12 mouse cellular contexts compared by ENCODE assay signal in genomic region chr4:131876836-131877235, GRCm38 (mm10). TPM values are rescaled to one million over a fixed set of nuclear protein-coding genes. Genes with fewer than 3 reads are reported as not detected.
DNase-seq lines count a peak whose midpoint lies in the region; ATAC-seq and TF ChIP-seq lines count a peak whose summit lies in the region.
"Had no signal": no experiment of that assay in that cellular context is flagged by ENCODE, and none has a peak within 500 bp of the region (broad histone marks: within the 10 kb centered on the region; RNA-seq: fewer than 3 reads in every experiment).

No protein-coding gene starts in this region.

- no peaks in the 10 kb centered on the region for H3K27me3 ChIP-seq in lung, embryonic 15.5 days
- H3K27me3 ChIP-seq in hindbrain, embryonic 16.5 days (replicated peaks; ENCODE audit: control insufficient read depth, insufficient read depth, low read length): no peaks in the 10 kb centered on the region
- H3K27me3 ChIP-seq in neural tube, embryonic 13.5 days: no peaks in the 10 kb centered on the region
- H3K27me3 ChIP-seq: liver, embryonic 15.5 days had no signal

- intact Hi-C loops in gastrocnemius, adult 2 months (cut with DNase I): no loop called here

- no peaks in the 10 kb centered on the region for H3K36me3 ChIP-seq in lung, embryonic 15.5 days
- H3K36me3 ChIP-seq in hindbrain, embryonic 16.5 days (ENCODE audit: control insufficient read depth, insufficient read depth, low read length): no peaks in the 10 kb centered on the region
- no peaks in the 10 kb centered on the region for H3K36me3 ChIP-seq in neural tube, embryonic 13.5 days
- H3K36me3 ChIP-seq: liver, embryonic 15.5 days had no signal

- H3K4me2 ChIP-seq in lung, embryonic 15.5 days: peak overlapping the region; percentile 33
- H3K4me2 ChIP-seq in hindbrain, embryonic 16.5 days (ENCODE audit: low read length): peak overlapping the region; percentile 34
- peak overlapping the region; percentile 99 for H3K4me2 ChIP-seq in neural tube, embryonic 13.5 days

- no peak overlapping the region for H3K9ac ChIP-seq in lung, embryonic 15.5 days
- H3K9ac ChIP-seq in hindbrain, embryonic 16.5 days (ENCODE audit: low read depth, low read length): no peak overlapping the region
- H3K9ac ChIP-seq in neural tube, embryonic 13.5 days: 0 out of 2 replicates have a peak overlapping the region, but pooled peaks have one; percentile 3
- H3K9ac ChIP-seq: liver, embryonic 15.5 days had no signal

- peaks cover 62% of the 10 kb centered on the region for H3K4me1 ChIP-seq in lung, embryonic 15.5 days
- H3K4me1 ChIP-seq in hindbrain, embryonic 16.5 days (ENCODE audit: control insufficient read depth, insufficient read depth, low read depth, low read length): peaks cover 29% of the 10 kb centered on the region
- peaks cover 72% of the 10 kb centered on the region for H3K4me1 ChIP-seq in neural tube, embryonic 13.5 days (replicated peaks)

- no peak for ATAC-seq in lung, embryonic 15.5 days (ENCODE audit: borderline replicate concordance, extremely low read depth, low FRiP score, low TSS enrichment)
- no peak for ATAC-seq in hindbrain, embryonic 16.5 days
- no peak for ATAC-seq in neural tube, embryonic 13.5 days (ENCODE audit: low read depth)
- no peak for ATAC-seq in megakaryocyte-erythroid progenitor cell, adult 5-6 weeks (replicated peaks; ENCODE audit: low FRiP score, low TSS enrichment, poor library complexity, severe bottlenecking)

- WGBS in lung, embryonic 15.5 days: 32% methylated on average over 2 of the region's 2 CpGs
- 57% methylated on average over 2 of the region's 2 CpGs for WGBS in hindbrain, embryonic 16.5 days
- WGBS in neural tube, embryonic 13.5 days: 67% methylated on average over 2 of the region's 2 CpGs

- peak overlapping the region; percentile 13; the same call in 1 of the 2 replicates for H3K4me3 ChIP-seq in gastrocnemius, adult 2 months
- H3K4me3 ChIP-seq in lung, embryonic 15.5 days: no peak overlapping the region
- no peak overlapping the region for H3K4me3 ChIP-seq in hindbrain, embryonic 16.5 days (ENCODE audit: low read length)
- H3K4me3 ChIP-seq in neural tube, embryonic 13.5 days: no peak overlapping the region; the same call in 1 of the 2 replicates

- TF ChIP-seq CTCF in gastrocnemius, adult 2 months (IDR thresholded peaks at IDR 0.05): no peak

- no peak for DNase-seq in gastrocnemius, adult 2 months
- DNase-seq in gastrocnemius, postnatal 25 days: no peak
- no peak for DNase-seq in lung, postnatal 4 days
- DNase-seq in right cerebral cortex, adult 2 months (ENCODE audit: low spot score in 2 of 2): no peak
- DNase-seq: gastrocnemius, postnatal 14 days; kidney, postnatal 14 days had no signal

- H3K27ac ChIP-seq in gastrocnemius, adult 2 months: peak overlapping the region; percentile 10; the same call in 1 of the 2 replicates
- no peak overlapping the region for H3K27ac ChIP-seq in lung, embryonic 15.5 days
- H3K27ac ChIP-seq in hindbrain, embryonic 16.5 days (ENCODE audit: low read depth, low read length): no peak overlapping the region
- no peak overlapping the region for H3K27ac ChIP-seq in neural tube, embryonic 13.5 days (replicated peaks)
- H3K27ac ChIP-seq: liver, embryonic 15.5 days had no signal

- H3K9me3 ChIP-seq in lung, embryonic 15.5 days: no peaks in the 10 kb centered on the region
- H3K9me3 ChIP-seq in hindbrain, embryonic 16.5 days (ENCODE audit: control insufficient read depth, low read length): no peaks in the 10 kb centered on the region
- no peaks in the 10 kb centered on the region for H3K9me3 ChIP-seq in neural tube, embryonic 13.5 days
- H3K9me3 ChIP-seq: liver, embryonic 15.5 days had no signal

RNA-seq across cellular contexts. Expression of gene Srsf4, which starts 3.4 kb away (rescaled TPM):
- total RNA-seq in gastrocnemius, adult 2 months (2021): 10 to 100 TPM; 32.0 to 33.8 TPM
- 10 to 100 TPM; 27.4 to 30.6 TPM for total RNA-seq in gastrocnemius, postnatal 25 days (2021)
- 117 and 119 TPM in 2 replicates for polyA plus RNA-seq in lung, embryonic 15.5 days (2015; fragmentation: Nextera tagmentation; extraction: Ambion mirVana)
- 86.6 and 94.4 TPM in 2 replicates for polyA plus RNA-seq in hindbrain, embryonic 16.5 days (2015; fragmentation: Nextera tagmentation; extraction: Ambion mirVana)
- polyA plus RNA-seq in neural tube, embryonic 13.5 days (2015; fragmentation: Nextera tagmentation; extraction: Ambion mirVana): 109 and 135 TPM in 2 replicates
- 74.7 and 95.5 TPM in 2 replicates for total RNA-seq in megakaryocyte-erythroid progenitor cell, adult 5-6 weeks (2014; fragmentation: Nextera tagmentation)
- total RNA-seq in megakaryocyte-erythroid progenitor cell, adult 5-6 weeks (2017): 89.4 and 114 TPM in 2 replicates

RNA-seq across cellular contexts. Expression of gene Mecr, which starts 33.6 kb away (rescaled TPM):
- 10 to 100 TPM; 16.3 to 25.4 TPM for total RNA-seq in gastrocnemius, adult 2 months (2021)
- total RNA-seq in gastrocnemius, postnatal 25 days (2021): 10 to 100 TPM; 24.0 to 24.6 TPM
- 45.9 and 47.6 TPM in 2 replicates for polyA plus RNA-seq in lung, embryonic 15.5 days (2015; fragmentation: Nextera tagmentation; extraction: Ambion mirVana)
- 36.3 and 41.1 TPM in 2 replicates for polyA plus RNA-seq in hindbrain, embryonic 16.5 days (2015; fragmentation: Nextera tagmentation; extraction: Ambion mirVana)
- polyA plus RNA-seq in neural tube, embryonic 13.5 days (2015; fragmentation: Nextera tagmentation; extraction: Ambion mirVana): 35.6 and 36.1 TPM in 2 replicates
- total RNA-seq in megakaryocyte-erythroid progenitor cell, adult 5-6 weeks (2014; fragmentation: Nextera tagmentation): 77.8 and 78.9 TPM in 2 replicates
- total RNA-seq in megakaryocyte-erythroid progenitor cell, adult 5-6 weeks (2017): 25.5 and 63.1 TPM in 2 replicates

RNA-seq across cellular contexts. Expression of gene Ptpru, which starts 38.7 kb away (rescaled TPM):
- total RNA-seq in gastrocnemius, adult 2 months (2021): 1 to 10 TPM; 1.7 to 2.6 TPM
- total RNA-seq in gastrocnemius, postnatal 25 days (2021): 1 to 10 TPM in 1 of 2 experiments, under 1 TPM in 1; 0.69 to 1.4 TPM
- polyA plus RNA-seq in lung, embryonic 15.5 days (2015; fragmentation: Nextera tagmentation; extraction: Ambion mirVana): 11.7 and 15.9 TPM in 2 replicates
- 25.0 and 25.2 TPM in 2 replicates for polyA plus RNA-seq in hindbrain, embryonic 16.5 days (2015; fragmentation: Nextera tagmentation; extraction: Ambion mirVana)
- 9.9 and 10.8 TPM in 2 replicates for polyA plus RNA-seq in neural tube, embryonic 13.5 days (2015; fragmentation: Nextera tagmentation; extraction: Ambion mirVana)
- total RNA-seq in megakaryocyte-erythroid progenitor cell, adult 5-6 weeks (2014; fragmentation: Nextera tagmentation): not detected in 2 replicates
- not detected in 2 replicates for total RNA-seq in megakaryocyte-erythroid progenitor cell, adult 5-6 weeks (2017)

RNA-seq across cellular contexts. Expression of gene Tmem200b, which starts 44.7 kb away (rescaled TPM):
- total RNA-seq in gastrocnemius, adult 2 months (2021): 1 to 10 TPM; 1.2 to 4.0 TPM
- 1 to 10 TPM; 2.7 to 3.0 TPM for total RNA-seq in gastrocnemius, postnatal 25 days (2021)
- 1.1 and 1.2 TPM in 2 replicates for polyA plus RNA-seq in lung, embryonic 15.5 days (2015; fragmentation: Nextera tagmentation; extraction: Ambion mirVana)
- 0.34 TPM in 1 of 2 replicates, not detected in the other for polyA plus RNA-seq in hindbrain, embryonic 16.5 days (2015; fragmentation: Nextera tagmentation; extraction: Ambion mirVana)
- 0.14 and 0.29 TPM in 2 replicates for polyA plus RNA-seq in neural tube, embryonic 13.5 days (2015; fragmentation: Nextera tagmentation; extraction: Ambion mirVana)
- not detected in 2 replicates for total RNA-seq in megakaryocyte-erythroid progenitor cell, adult 5-6 weeks (2014; fragmentation: Nextera tagmentation)
- 0.80 TPM in 1 of 2 replicates, not detected in the other for total RNA-seq in megakaryocyte-erythroid progenitor cell, adult 5-6 weeks (2017)
- total RNA-seq: common myeloid progenitor, adult 5-6 weeks had no signal

Comparison
In these comparisons a context has a peak if more than half of its experiments do, and no peak if none do; other contexts are left out.
1. H3K4me2 ChIP-seq: peak in every context shown above with its lines; median percentile 99 in neural tube, embryonic 13.5 days; 34 in hindbrain, embryonic 16.5 days; 33 in lung, embryonic 15.5 days.